Mouse (Mus musculus) stomach, embryonic 14.5 days (tissue): ENCODE measurements around the gene Efnb2. TPM values are rescaled to one million over a fixed set of nuclear protein-coding genes. Genes with fewer than 3 reads are reported as not detected.
A peak's percentile ranks its signal among the peaks of the same experiment; 100 is the strongest.

Experiments used
- ATAC-seq: fragments of 200-750 bp; cut with Nextera tagmentation; 2 replicates; pipeline ENCODE4 v1.8.0; 2017; ENCODE audit warnings: low read depth, moderate TSS enrichment; ENCODE audit not compliant: insufficient number of reproducible peaks, insufficient read depth, low FRiP score
- H3K27ac ChIP-seq: fragments of 300-500 bp; sonication (generic); 2 replicates; pipeline ENCODE4 v1.5.1; 2014; ENCODE audit warnings: mild to moderate bottlenecking, low read length, moderate library complexity, mixed read lengths
- H3K27me3 ChIP-seq: fragments of 300-500 bp; sonication (generic); 2 replicates; pipeline ENCODE4 v1.6.1; 2014; ENCODE audit warnings: low read length, control low read depth, mixed read lengths; ENCODE audit not compliant: control insufficient read depth, insufficient read depth
- H3K36me3 ChIP-seq: fragments of 300-500 bp; sonication (generic); 2 replicates; pipeline ENCODE4 v1.6.1; 2014; ENCODE audit warnings: mild to moderate bottlenecking, control low read depth, low read length, moderate library complexity, mixed read lengths; ENCODE audit not compliant: control insufficient read depth, insufficient read depth
- H3K4me1 ChIP-seq: fragments of 300-500 bp; sonication (generic); 2 replicates; pipeline ENCODE4 v1.6.1; 2014; ENCODE audit warnings: low read length, control low read depth, mixed read lengths; ENCODE audit not compliant: control insufficient read depth, insufficient read depth
- H3K4me2 ChIP-seq: fragments of 300-500 bp; sonication (generic); replicated peaks from 2 replicates; pipeline ENCODE4 v1.6.1; 2014; ENCODE audit warnings: low read depth, low read length, control low read depth
- H3K4me3 ChIP-seq: fragments of 300-500 bp; sonication (generic); 2 replicates; pipeline ENCODE4 v1.5.1; 2014; ENCODE audit warnings: low read depth, low read length, control low read depth
- H3K9ac ChIP-seq: fragments of 300-500 bp; sonication (generic); replicated peaks from 2 replicates; pipeline ENCODE4 v1.6.1; 2014; ENCODE audit warnings: low read depth, mild to moderate bottlenecking, control low read depth, low read length, moderate library complexity, mixed read lengths
- H3K9me3 ChIP-seq: fragments of 300-500 bp; sonication (generic); 2 replicates; pipeline ENCODE4 v1.6.1; 2016; ENCODE audit warnings: low read depth, low read length, control low read depth; ENCODE audit not compliant: control insufficient read depth
- WGBS: fragments of 180-500 bp; shearing (Covaris S2); extraction: QIAGEN DNeasy Blood & Tissue Kit; methylation state at CpG from one replicate; pipeline ENCODE4 v1.1.7; 2014; 5-methylcytosine and 5-hydroxymethylcytosine counted together
- polyA plus RNA-seq: library from polyadenylated mRNA; unstranded; fragments of >200 nt; fragmentation: Nextera tagmentation; extraction: Ambion mirVana; gene quantifications from 2 replicates; pipeline ENCODE4 v1.2.1, GENCODE M21; 2014

Efnb2 gene
- polyA plus RNA-seq, 1 experiment from 2014 or later, result 30.4 TPM

DNA sequence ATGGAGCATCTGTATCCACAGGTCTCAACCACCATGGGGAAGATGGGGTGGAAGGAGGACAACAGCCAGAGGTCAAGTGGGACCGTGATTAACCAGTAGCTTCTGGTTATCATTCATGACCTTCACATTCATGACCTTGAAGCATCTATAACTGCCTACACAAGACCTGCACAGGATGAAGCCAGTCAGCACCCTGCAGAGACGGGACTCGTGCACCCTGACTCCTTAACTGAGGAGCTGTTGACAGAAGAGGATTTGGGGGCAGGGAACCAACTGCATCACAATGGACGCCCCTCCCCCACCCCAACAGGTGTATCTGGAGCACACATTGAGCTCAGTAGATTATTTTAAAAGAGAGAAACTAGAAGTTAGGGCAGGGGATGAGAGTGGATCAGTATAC is 49.1 kb downstream of the Efnb2 start:
- H3K4me2 ChIP-seq, result no peak overlapping the region
- no peak for ATAC-seq
- WGBS, result 76% methylated on average over 4 of the region's 4 CpGs

DNA sequence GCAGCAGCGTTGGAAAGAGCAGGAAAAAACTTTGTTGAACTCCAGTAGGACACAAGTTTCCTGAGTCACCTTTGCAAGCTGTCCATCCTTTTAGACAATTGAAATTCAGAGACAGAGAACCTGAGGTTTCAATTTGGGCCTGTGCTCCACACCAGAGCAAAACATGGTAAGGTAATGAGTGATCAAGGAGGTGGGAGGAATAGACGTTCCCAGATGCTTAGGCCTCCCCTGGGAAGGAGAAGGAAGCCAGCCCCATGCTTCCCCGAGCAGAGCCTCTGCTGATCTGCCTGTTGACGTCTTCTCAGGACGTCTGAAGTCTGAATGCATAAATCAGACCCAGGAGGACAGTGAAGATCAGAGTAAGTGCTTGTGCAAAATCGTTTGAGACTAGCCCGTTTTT is 51.3 kb downstream of the Efnb2 start:
- H3K27me3 ChIP-seq, result no peaks in the 10 kb centered on the region
- H3K9ac ChIP-seq, result no peak overlapping the region
- no peaks in the 10 kb centered on the region for H3K36me3 ChIP-seq
- no peaks in the 10 kb centered on the region for H3K9me3 ChIP-seq
- H3K4me2 ChIP-seq, result no peak overlapping the region
- H3K27ac ChIP-seq, result no peak overlapping the region
- H3K4me1 ChIP-seq, result 0 out of 2 replicates have a peak, but pooled peaks cover 6% of the 10 kb centered on the region
- no peak for ATAC-seq
- H3K4me3 ChIP-seq, result no peak overlapping the region
- WGBS, result 26% methylated on average over 7 of the region's 7 CpGs

More for the DNA sequence above, 49.1 kb downstream of the Efnb2 start:
- Histone ChIP-seq H3K4me3 (no peak overlapping the region), H3K36me3 (no peaks in the 10 kb centered on the region; the same call in 1 of the 2 replicates), H3K9ac (no peak overlapping the region), H3K27me3 (no peaks in the 10 kb centered on the region), H3K27ac (no peak overlapping the region), H3K9me3 (no peaks in the 10 kb centered on the region), H3K4me1 (0 out of 2 replicates have a peak, but pooled peaks cover 6% of the 10 kb centered on the region)

DNA sequence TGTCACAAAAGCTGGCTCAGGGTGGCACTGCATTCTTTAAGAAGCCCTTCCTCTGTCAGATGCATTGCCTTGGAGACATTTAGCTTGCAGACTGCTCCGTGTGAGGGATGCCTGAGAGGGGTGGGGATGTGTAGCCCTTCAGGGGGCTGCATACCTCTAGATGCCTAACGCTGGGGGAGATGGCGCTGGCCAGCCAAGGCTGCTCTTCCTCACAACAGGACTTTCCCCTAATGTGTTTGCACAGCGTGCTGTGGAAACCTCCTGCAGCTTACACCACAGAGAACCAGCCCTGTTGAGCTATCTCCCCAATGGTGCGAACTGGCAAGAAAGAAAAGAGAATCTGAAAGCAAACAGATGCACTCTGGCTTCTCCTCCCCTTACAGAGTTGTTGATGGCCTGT is 51.9 kb downstream of the Efnb2 start:
- Histone ChIP-seq H3K4me2 (no peak overlapping the region), H3K9ac (no peak overlapping the region), H3K36me3 (no peaks in the 10 kb centered on the region), H3K27me3 (no peaks in the 10 kb centered on the region), H3K27ac (no peak overlapping the region), H3K4me1 (0 out of 2 replicates have a peak, but pooled peaks cover 6% of the 10 kb centered on the region), H3K4me3 (no peak overlapping the region), H3K9me3 (no peaks in the 10 kb centered on the region)
- WGBS, result 27% methylated on average over 5 of the region's 5 CpGs
- no peak for ATAC-seq

DNA sequence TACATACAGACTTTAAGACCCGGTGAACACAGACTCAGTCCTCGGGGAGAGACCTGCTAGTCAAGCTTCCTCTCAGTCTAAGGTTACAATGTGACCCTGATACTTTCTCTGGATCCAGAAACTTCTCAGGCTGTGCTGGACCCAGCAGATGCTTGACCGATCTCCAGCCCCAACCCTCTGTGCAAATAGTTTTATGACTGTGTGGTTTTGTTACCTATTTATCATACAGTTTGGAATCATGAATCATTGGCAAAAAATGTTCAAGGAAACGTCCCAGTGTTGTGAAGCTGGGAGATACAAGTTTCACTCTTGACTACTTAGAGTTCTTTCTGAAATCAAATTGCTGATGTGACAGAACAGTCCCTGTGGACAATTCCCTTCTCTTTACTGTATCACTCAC is 55.4 kb downstream of the Efnb2 start:
- no peak for ATAC-seq
- WGBS, result 57% methylated on average over 4 of the region's 4 CpGs
- Histone ChIP-seq H3K9ac (no peak overlapping the region), H3K27ac (no peak overlapping the region), H3K4me3 (no peak overlapping the region), H3K9me3 (no peaks in the 10 kb centered on the region), H3K4me2 (no peak overlapping the region), H3K4me1 (0 out of 2 replicates have a peak, but pooled peaks cover 6% of the 10 kb centered on the region), H3K27me3 (no peaks in the 10 kb centered on the region), H3K36me3 (no peaks in the 10 kb centered on the region)

DNA sequence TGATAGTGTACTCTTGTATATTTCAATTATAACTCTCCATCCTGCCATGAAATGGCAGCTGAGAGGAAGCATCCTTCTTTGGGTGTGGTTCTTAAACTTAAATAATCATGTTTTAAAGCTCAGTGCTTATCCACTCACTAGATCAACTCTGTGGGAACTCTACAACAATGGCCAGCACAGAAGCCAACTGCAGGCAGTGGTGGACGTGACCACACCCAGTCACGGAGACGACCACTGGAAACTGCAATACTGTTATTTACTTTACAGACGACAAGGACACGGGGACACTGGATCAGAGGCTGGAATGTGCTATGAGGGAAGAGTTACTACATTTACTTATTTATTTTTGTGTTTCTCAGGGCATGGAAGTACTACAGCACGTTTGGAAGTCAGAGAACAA is 57.2 kb downstream of the Efnb2 start:
- Histone ChIP-seq H3K4me2 (no peak overlapping the region), H3K4me1 (no peaks in the 10 kb centered on the region), H3K9me3 (no peaks in the 10 kb centered on the region), H3K4me3 (no peak overlapping the region), H3K27me3 (no peaks in the 10 kb centered on the region), H3K27ac (no peak overlapping the region), H3K36me3 (no peaks in the 10 kb centered on the region), H3K9ac (no peak overlapping the region)
- no peak for ATAC-seq
- WGBS, result 53% methylated on average over 6 of the region's 6 CpGs

DNA sequence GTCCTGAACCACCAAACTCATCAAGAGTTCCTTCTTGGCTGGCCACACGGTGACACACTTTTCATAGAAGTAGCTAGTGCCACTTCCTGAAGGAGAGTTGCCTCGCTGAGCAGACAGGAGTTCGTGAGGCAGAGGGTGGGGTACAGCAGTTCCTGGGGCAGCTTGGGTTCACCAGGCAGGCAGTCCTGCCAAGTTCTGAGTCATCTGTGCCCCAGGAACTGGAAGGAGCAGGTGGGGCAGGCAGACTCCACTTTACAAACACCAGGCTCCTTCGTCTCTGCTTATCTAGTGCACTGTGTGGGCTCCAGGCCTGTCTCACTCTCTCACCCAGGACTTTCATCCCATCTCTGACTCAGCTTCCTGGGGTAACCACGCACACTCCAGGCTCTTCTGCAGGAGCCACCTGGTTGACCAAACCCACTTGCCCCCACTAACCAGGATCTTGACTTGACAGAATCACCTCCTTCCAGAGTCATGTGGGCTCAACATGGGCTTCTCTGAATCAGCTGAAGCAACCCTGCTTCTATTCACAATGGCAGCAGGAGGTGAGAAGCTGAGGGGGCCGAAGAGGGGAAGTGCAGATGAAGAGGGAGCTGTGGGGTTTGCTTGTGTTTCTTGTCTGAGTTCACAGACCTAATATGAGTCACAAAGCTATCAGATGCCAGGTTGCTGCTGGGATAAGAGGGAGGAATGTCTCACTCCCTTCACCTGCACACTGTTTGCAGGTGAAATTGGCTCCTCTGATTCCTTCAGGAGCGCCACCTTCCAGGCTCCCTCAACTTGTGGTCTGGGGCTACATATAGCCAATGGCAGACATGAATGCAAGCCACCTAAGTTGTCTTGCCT is 58.2 kb downstream of the Efnb2 start:
- Histone ChIP-seq H3K9ac (no peak overlapping the region), H3K27ac (peak overlapping the region; percentile 56; the same call in 1 of the 2 replicates), H3K4me1 (no peaks in the 10 kb centered on the region), H3K4me2 (no peak overlapping the region), H3K4me3 (no peak overlapping the region), H3K9me3 (no peaks in the 10 kb centered on the region), H3K36me3 (no peaks in the 10 kb centered on the region), H3K27me3 (no peaks in the 10 kb centered on the region)
- peak; percentile 86 for ATAC-seq
- 49% methylated on average over 7 of the region's 7 CpGs for WGBS

DNA sequence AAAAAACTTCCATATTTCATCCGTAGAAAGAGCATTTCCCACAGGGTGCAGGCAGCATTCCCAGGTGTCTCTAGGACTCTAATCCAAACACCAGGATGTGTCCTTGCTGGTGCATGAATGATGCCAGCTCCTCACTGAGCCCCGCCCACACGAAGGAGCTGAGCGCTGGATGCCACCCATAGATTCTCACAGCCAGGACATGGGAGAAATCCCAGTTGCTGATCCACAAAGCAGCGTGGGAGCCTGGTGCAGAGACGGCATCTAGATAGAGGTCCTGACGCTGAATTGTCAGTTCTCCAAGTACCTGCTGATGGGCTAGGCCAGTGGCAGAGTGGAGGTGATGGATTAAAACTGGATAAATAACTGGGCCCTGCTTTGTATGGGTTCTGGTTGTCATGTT is 61.1 kb downstream of the Efnb2 start:
- H3K27me3 ChIP-seq, result no peaks in the 10 kb centered on the region
- H3K36me3 ChIP-seq, result no peaks in the 10 kb centered on the region
- H3K27ac ChIP-seq, result no peak overlapping the region
- no peak for ATAC-seq
- H3K4me1 ChIP-seq, result 0 out of 2 replicates have a peak, but pooled peaks cover 10% of the 10 kb centered on the region
- 88% methylated on average over 7 of the region's 7 CpGs for WGBS
- H3K4me3 ChIP-seq, result no peak overlapping the region
- no peak overlapping the region for H3K9ac ChIP-seq
- H3K9me3 ChIP-seq, result no peaks in the 10 kb centered on the region
- no peak overlapping the region for H3K4me2 ChIP-seq

DNA sequence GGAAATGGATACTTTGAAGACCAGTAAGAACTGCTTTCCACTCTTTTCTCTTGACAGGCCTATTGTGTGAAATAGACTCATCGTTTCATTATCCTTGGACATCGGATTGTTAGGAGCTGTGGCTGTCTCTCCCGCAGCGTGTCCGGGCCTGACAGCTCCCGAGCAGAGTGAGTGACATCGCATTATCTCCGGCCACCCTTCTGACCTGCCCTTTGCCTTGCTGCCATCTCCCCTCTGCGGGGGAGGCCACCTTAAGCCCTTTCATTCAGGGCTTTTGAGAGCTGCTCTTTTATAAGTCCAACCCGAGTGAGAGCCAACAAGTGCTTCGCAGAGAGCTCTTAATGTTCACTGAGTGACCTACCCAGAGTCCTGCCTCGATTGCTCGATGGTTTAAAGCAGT is 63.6 kb downstream of the Efnb2 start:
- H3K27me3 ChIP-seq, result no peaks in the 10 kb centered on the region
- no peaks in the 10 kb centered on the region for H3K9me3 ChIP-seq
- WGBS, result 32% methylated on average over 13 of the region's 13 CpGs
- H3K36me3 ChIP-seq, result no peaks in the 10 kb centered on the region
- no peak for ATAC-seq
- no peak overlapping the region for H3K9ac ChIP-seq
- 0 out of 2 replicates have a peak, but pooled peaks cover 10% of the 10 kb centered on the region for H3K4me1 ChIP-seq
- H3K27ac ChIP-seq, result no peak overlapping the region
- H3K4me3 ChIP-seq, result no peak overlapping the region
- no peak overlapping the region for H3K4me2 ChIP-seq
